Mouse (Mus musculus) hindbrain, embryonic 11.5 days (tissue): ENCODE measurements around the gene Orc3. TPM values are rescaled to one million over a fixed set of nuclear protein-coding genes. Genes with fewer than 3 reads are reported as not detected.

Experiments
- ATAC-seq: fragments of 200-750 bp; cut with Nextera tagmentation; 2 replicates; pipeline ENCODE4 v1.8.0; 2017; ENCODE audit warnings: mild to moderate bottlenecking, moderate TSS enrichment, moderate library complexity; ENCODE audit not compliant: low FRiP score
- DNase-seq: peaks from one replicate; pipeline ENCODE4 v3.0.0-alpha.2; 2015; ENCODE audit warnings: low spot score
- H3K27ac ChIP-seq: fragments of 300-500 bp; sonication (generic); 2 replicates; pipeline ENCODE4 v1.5.1; 2014; ENCODE audit warnings: mild to moderate bottlenecking, low read depth, low read length
- H3K27me3 ChIP-seq: fragments of 300-500 bp; sonication (generic); 2 replicates; pipeline ENCODE4 v1.6.1; 2014; ENCODE audit warnings: mild to moderate bottlenecking, low read length, moderate library complexity, mixed read lengths; ENCODE audit not compliant: control insufficient read depth, insufficient read depth
- H3K36me3 ChIP-seq: fragments of 300-500 bp; sonication (generic); 2 replicates; pipeline ENCODE4 v1.6.1; 2014; ENCODE audit warnings: mild to moderate bottlenecking, low read length, moderate library complexity, mixed read lengths; ENCODE audit not compliant: control insufficient read depth, insufficient read depth
- H3K4me1 ChIP-seq: fragments of 300-500 bp; sonication (generic); replicated peaks from 2 replicates; pipeline ENCODE4 v1.6.1; 2014; ENCODE audit warnings: low read length, mixed read lengths; ENCODE audit not compliant: control insufficient read depth, insufficient read depth
- H3K4me2 ChIP-seq: fragments of 300-500 bp; sonication (generic); replicated peaks from 2 replicates; pipeline ENCODE4 v1.6.1; 2014; ENCODE audit warnings: mild to moderate bottlenecking, low read depth, low read length
- H3K4me3 ChIP-seq: fragments of 300-500 bp; sonication (generic); 2 replicates; pipeline ENCODE4 v1.5.1; 2014; ENCODE audit warnings: low read depth, low read length
- H3K9ac ChIP-seq: fragments of 300-500 bp; sonication (generic); 2 replicates; pipeline ENCODE4 v1.6.1; 2014; ENCODE audit warnings: low read depth, low read length
- H3K9me3 ChIP-seq: fragments of 300-500 bp; sonication (generic); 2 replicates; pipeline ENCODE4 v1.6.1; 2016; ENCODE audit warnings: low read length; ENCODE audit not compliant: control insufficient read depth
- WGBS: fragments of 180-500 bp; shearing (Covaris S2); extraction: QIAGEN DNeasy Blood & Tissue Kit; methylation state at CpG from one replicate; pipeline ENCODE4 v1.1.7; 2014; 5-methylcytosine and 5-hydroxymethylcytosine counted together
- polyA plus RNA-seq: library from polyadenylated mRNA; unstranded; fragments of >200 nt; fragmentation: Nextera tagmentation; extraction: Ambion mirVana; gene quantifications from 2 replicates; pipeline ENCODE4 v1.2.1, GENCODE M21; 2014

Gene Orc3
- polyA plus RNA-seq, 1 experiment from 2014 or later = 127 TPM

GRCm38 (mm10) chr4:34577028-34577427 lies 37.7 kb downstream of the Orc3 start:
- Histone ChIP-seq H3K4me2 (no peak overlapping the region), H3K4me1 (no peaks in the 10 kb centered on the region), H3K27me3 (no peaks in the 10 kb centered on the region), H3K4me3 (no peak overlapping the region), H3K9ac (no peak overlapping the region), H3K9me3 (no peaks in the 10 kb centered on the region), H3K36me3 (peaks cover 11% of the 10 kb centered on the region; the same call in 1 of the 2 replicates), H3K27ac (no peak overlapping the region)
- 98% methylated on average over 2 of the region's 2 CpGs for WGBS
- ATAC-seq = no peak
- DNase-seq = no peak

DNA sequence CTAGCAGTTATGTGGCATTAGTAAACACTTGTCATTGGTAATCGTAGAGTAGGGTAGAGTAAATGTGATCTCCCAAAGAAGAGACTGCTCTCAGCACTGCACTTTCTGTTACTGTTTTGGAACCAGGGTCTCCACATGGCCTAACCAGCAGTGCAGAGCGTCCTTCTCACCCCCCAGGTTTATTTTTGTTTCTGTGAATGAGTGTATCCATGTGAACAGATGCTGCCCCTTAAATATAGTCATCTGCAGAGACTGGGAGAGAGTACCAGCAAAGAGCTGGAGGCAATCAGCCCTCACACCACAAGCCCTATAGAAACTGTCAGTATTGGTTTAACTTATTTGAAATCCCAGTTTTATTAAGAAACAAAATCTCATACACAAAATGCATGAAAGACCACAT lies 41.9 kb downstream of the Orc3 start:
- Histone ChIP-seq H3K27me3 (no peaks in the 10 kb centered on the region), H3K27ac (no peak overlapping the region), H3K4me2 (no peak overlapping the region), H3K4me3 (no peak overlapping the region), H3K36me3 (peaks cover 8% of the 10 kb centered on the region; the same call in 1 of the 2 replicates), H3K9ac (no peak overlapping the region), H3K4me1 (no peaks in the 10 kb centered on the region), H3K9me3 (no peaks in the 10 kb centered on the region)
- WGBS = 86% methylated on average over 2 of the region's 2 CpGs
- no peak for DNase-seq
- ATAC-seq = no peak

DNA sequence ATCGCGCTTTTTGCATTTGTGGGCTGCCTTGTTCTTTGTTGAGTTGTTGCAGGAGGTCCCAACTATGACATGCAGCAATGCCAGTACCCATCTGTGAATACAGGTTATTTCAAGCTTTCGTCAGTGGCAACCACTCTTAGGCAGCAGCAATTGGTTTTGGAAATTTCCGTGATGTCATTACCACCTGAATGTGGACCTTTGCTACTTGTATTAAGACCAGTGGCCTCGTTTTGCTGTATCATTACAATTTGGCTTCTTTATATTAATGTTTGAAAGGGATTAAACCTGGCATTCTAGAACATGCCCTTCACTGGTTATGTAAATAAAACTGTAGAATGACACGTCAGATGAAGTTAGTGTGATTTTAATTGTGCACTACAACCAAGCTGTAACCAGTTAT lies 48.5 kb downstream of the Orc3 start:
- WGBS = 94% methylated on average over 6 of the region's 6 CpGs
- no peaks in the 10 kb centered on the region for H3K36me3 ChIP-seq
- no peaks in the 10 kb centered on the region for H3K4me1 ChIP-seq
- H3K4me2 ChIP-seq = no peak overlapping the region
- ATAC-seq = no peak
- no peaks in the 10 kb centered on the region for H3K27me3 ChIP-seq
- H3K9me3 ChIP-seq = no peaks in the 10 kb centered on the region
- DNase-seq = no peak
- H3K27ac ChIP-seq = no peak overlapping the region
- no peak overlapping the region for H3K4me3 ChIP-seq
- H3K9ac ChIP-seq = no peak overlapping the region

- H3K4me1 ChIP-seq = no peaks in the 10 kb centered on the region
- H3K27me3 ChIP-seq = no peaks in the 10 kb centered on the region
- H3K9ac ChIP-seq = no peak overlapping the region
- H3K4me2 ChIP-seq = no peak overlapping the region
- H3K9me3 ChIP-seq = no peaks in the 10 kb centered on the region
- 53% methylated on average over 4 of the region's 4 CpGs for WGBS
- H3K36me3 ChIP-seq = no peaks in the 10 kb centered on the region
- H3K4me3 ChIP-seq = no peak overlapping the region
- H3K27ac ChIP-seq = no peak overlapping the region
- peak; percentile 60; the same call in 1 of the 2 replicates for ATAC-seq
- DNase-seq = peak; percentile 59
Observed at GRCm38 (mm10) chr4:34560971-34561370, 53.8 kb downstream of the Orc3 start.

DNA sequence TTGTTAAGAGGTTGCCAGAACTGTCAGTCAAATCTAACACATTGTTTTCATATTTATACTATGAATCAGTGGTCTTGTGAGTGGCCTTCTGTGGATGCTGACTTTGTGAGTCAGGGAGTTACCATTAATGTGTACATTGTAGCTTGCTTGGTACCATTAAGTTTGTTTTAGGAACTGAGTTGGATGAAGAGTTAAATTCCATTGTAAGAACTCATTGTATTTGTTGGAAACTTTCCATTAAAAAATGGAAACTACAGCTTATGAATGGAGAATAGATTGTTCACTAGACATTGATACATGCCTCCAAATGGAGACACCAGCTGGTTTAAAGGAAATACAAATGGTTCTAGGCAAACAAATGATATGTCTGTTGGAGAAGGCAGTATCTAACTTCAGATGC lies 58.6 kb downstream of the Orc3 start:
- Histone ChIP-seq H3K4me3 (no peak overlapping the region), H3K36me3 (no peaks in the 10 kb centered on the region), H3K9me3 (no peaks in the 10 kb centered on the region), H3K27me3 (no peaks in the 10 kb centered on the region), H3K27ac (no peak overlapping the region), H3K9ac (no peak overlapping the region), H3K4me1 (no peaks in the 10 kb centered on the region), H3K4me2 (no peak overlapping the region)
- ATAC-seq (no peak), DNase-seq (no peak)

DNA sequence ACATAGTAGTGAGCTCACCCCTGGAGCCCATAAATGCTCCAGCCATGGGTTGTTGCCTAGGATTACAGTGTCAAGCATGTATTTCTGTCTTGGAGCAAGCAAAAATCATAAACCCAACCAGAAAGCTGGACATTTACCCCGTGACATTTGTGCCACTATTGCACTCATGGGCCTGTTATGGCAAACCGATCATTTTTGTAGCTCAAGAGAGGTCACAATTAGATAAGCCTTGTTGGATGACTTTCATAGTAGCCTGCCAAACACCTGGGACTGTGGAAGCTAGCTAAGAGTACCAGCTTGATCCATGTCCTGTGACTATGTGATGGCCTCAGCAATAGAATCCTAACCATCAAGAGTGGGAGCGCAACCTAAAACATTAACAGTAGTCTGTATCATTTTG lies 59.1 kb downstream of the Orc3 start:
- Histone ChIP-seq H3K27me3 (no peaks in the 10 kb centered on the region), H3K27ac (no peak overlapping the region), H3K36me3 (no peaks in the 10 kb centered on the region), H3K4me2 (no peak overlapping the region), H3K4me3 (no peak overlapping the region), H3K9me3 (no peaks in the 10 kb centered on the region), H3K9ac (no peak overlapping the region), H3K4me1 (no peaks in the 10 kb centered on the region)
- DNase-seq (no peak), ATAC-seq (no peak)
- 96% methylated on average over 3 of the region's 3 CpGs for WGBS

- ATAC-seq (no peak), DNase-seq (no peak)
- Histone ChIP-seq H3K9ac (no peak overlapping the region), H3K36me3 (no peaks in the 10 kb centered on the region), H3K27ac (no peak overlapping the region), H3K4me2 (no peak overlapping the region), H3K27me3 (no peaks in the 10 kb centered on the region), H3K9me3 (no peaks in the 10 kb centered on the region), H3K4me1 (no peaks in the 10 kb centered on the region), H3K4me3 (no peak overlapping the region)
- 53% methylated on average over 1 of the region's 1 CpGs for WGBS
Observed at GRCm38 (mm10) chr4:34554596-34554995, 60.1 kb downstream of the Orc3 start.

DNA sequence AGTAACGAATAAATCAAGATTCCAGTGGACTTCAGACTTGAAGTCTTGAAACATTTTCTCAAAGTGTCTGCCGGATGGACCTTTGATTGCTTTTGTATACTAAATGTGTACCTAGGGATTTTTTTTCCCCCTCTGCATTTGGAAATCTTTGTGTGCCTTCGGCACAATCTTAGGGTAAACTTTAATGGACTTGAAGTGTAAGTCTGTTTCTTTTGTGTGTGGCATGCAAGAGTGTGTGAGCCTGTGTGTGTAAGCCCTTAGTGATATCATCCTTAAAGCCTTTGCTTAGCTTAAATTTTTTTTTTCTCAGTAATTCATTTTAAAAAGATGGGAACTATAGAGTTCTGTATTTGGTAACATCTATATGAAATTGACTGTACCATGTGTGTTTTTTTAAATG lies 62.8 kb downstream of the Orc3 start:
- no peak for ATAC-seq
- 34% methylated on average over 3 of the region's 3 CpGs for WGBS
- H3K36me3 ChIP-seq = no peaks in the 10 kb centered on the region
- peak overlapping the region; percentile 98 for H3K9ac ChIP-seq
- peak overlapping the region; percentile 59 for H3K4me2 ChIP-seq
- no peaks in the 10 kb centered on the region for H3K9me3 ChIP-seq
- H3K4me3 ChIP-seq = peak overlapping the region; percentile 99
- no peak overlapping the region for H3K27ac ChIP-seq
- no peaks in the 10 kb centered on the region for H3K4me1 ChIP-seq
- no peaks in the 10 kb centered on the region for H3K27me3 ChIP-seq
- DNase-seq = no peak

GRCm38 (mm10) chr4:34551098-34551809 lies 63.5 kb downstream of the Orc3 start:
- Histone ChIP-seq H3K27me3 (no peaks in the 10 kb centered on the region), H3K4me2 (peak overlapping the region; percentile 59), H3K9me3 (no peaks in the 10 kb centered on the region), H3K36me3 (no peaks in the 10 kb centered on the region), H3K9ac (peak overlapping the region; percentile 98), H3K27ac (peak overlapping the region; percentile 95), H3K4me1 (no peaks in the 10 kb centered on the region), H3K4me3 (peak overlapping the region; percentile 99)
- ATAC-seq (peak; percentile 81), DNase-seq (peak; percentile 79)
- WGBS = under 1% methylated on average over 46 of the region's 50 CpGs
